Mouse (Mus musculus) embryonic facial prominence, embryonic 10.5 days (tissue): ENCODE measurements at regions not wholly inside any gene's neighbourhood (a gene's known extent, or its start where the extent isn't known, plus 50 kb on each side); places are given as distances from the start of the nearest gene placed in this dataset.

Experiments
- DNase-seq: peaks from one replicate; pipeline ENCODE4 v3.0.0-alpha.2; 2017; ENCODE audit warnings: low spot score
- H3K27ac ChIP-seq: fragments of 300-500 bp; sonication (generic); replicated peaks from 2 replicates; pipeline ENCODE4 v1.5.1; 2016; ENCODE audit warnings: mild to moderate bottlenecking
- H3K27me3 ChIP-seq: fragments of 300-500 bp; sonication (generic); replicated peaks from 2 replicates; pipeline ENCODE4 v1.6.1; 2016; ENCODE audit warnings: low read depth, mild to moderate bottlenecking; ENCODE audit not compliant: poor library complexity, severe bottlenecking
- H3K36me3 ChIP-seq: fragments of 300-500 bp; sonication (generic); replicated peaks from 2 replicates; pipeline ENCODE4 v1.6.1; 2016; ENCODE audit warnings: mild to moderate bottlenecking, moderate library complexity
- H3K4me1 ChIP-seq: fragments of 300-500 bp; sonication (generic); 2 replicates; pipeline ENCODE4 v1.6.1; 2016
- H3K4me3 ChIP-seq: fragments of 300-500 bp; sonication (generic); 2 replicates; pipeline ENCODE4 v1.5.1; 2016; ENCODE audit warnings: mild to moderate bottlenecking, moderate library complexity
- H3K9me3 ChIP-seq: fragments of 300-500 bp; sonication (generic); 2 replicates; pipeline ENCODE4 v1.6.1; 2016; ENCODE audit warnings: mild to moderate bottlenecking
- WGBS: fragments of 180-500 bp; shearing (Covaris S2); methylation state at CpG from one replicate; pipeline ENCODE4 v1.1.7; 2016; 5-methylcytosine and 5-hydroxymethylcytosine counted together

DNA sequence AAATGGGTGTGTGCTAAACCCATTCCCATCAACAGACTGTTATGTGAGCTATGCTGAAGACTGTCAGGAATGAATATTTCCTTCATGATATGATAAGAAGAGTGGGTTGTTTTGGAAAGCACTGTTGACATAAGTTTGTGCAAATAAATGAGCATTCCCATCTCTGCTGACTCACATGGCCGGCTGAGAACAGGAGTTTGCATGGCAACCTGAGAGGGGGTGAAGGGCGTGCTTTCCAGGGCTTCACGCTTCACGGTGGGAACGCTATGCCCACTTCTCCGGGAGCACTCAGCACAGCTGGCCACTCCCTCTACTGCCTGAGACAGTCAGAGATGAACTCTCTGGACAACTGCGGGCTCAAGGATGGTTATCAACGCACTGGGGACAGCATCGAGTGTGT lies 348.9 kb upstream of the Slc24a5 start:
- H3K4me3 ChIP-seq = no peak overlapping the region
- no peaks in the 10 kb centered on the region for H3K9me3 ChIP-seq
- no peak for DNase-seq
- no peak overlapping the region for H3K27ac ChIP-seq
- peaks cover 4% of the 10 kb centered on the region; the same call in 1 of the 2 replicates for H3K4me1 ChIP-seq
- no peaks in the 10 kb centered on the region for H3K36me3 ChIP-seq
- 83% methylated on average over 9 of the region's 9 CpGs for WGBS
- no peaks in the 10 kb centered on the region for H3K27me3 ChIP-seq

DNA sequence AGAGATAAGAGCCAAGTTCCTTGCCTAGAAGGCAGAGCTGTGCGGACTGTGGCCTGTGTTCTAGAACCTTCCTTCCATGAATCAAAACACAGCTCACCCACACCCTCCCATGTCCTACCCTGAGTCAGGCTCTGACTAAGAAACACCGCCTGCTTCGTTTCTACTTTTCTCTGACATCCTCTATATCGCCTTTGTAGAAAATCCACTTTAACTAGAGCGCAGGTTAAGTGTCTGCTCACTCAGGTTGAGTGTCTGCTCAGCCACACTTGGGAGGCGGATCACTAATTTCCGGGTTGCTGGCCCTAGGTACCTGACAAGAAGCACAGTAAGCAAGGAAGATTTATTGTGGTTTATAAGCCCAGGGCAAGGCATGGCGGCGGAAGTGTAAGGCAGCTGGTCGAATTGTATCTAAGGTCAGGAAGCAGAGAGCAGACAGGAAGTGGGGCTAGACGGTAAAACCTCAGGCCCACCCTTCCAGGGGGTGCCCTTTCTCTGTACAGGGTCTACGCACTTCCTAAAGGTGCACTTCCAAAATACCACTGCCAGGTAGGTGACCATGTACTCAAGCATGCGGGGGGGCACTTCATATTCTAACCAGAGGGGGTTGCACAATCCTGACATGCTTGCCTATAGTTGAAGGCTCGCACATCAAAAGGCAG lies 348.0 kb upstream of the Slc24a5 start:
- Histone ChIP-seq H3K4me1 (peaks cover 4% of the 10 kb centered on the region; the same call in 1 of the 2 replicates), H3K27me3 (no peaks in the 10 kb centered on the region), H3K9me3 (no peaks in the 10 kb centered on the region), H3K4me3 (no peak overlapping the region), H3K27ac (no peak overlapping the region), H3K36me3 (no peaks in the 10 kb centered on the region)
- 77% methylated on average over 14 of the region's 14 CpGs for WGBS
- no peak for DNase-seq

DNA sequence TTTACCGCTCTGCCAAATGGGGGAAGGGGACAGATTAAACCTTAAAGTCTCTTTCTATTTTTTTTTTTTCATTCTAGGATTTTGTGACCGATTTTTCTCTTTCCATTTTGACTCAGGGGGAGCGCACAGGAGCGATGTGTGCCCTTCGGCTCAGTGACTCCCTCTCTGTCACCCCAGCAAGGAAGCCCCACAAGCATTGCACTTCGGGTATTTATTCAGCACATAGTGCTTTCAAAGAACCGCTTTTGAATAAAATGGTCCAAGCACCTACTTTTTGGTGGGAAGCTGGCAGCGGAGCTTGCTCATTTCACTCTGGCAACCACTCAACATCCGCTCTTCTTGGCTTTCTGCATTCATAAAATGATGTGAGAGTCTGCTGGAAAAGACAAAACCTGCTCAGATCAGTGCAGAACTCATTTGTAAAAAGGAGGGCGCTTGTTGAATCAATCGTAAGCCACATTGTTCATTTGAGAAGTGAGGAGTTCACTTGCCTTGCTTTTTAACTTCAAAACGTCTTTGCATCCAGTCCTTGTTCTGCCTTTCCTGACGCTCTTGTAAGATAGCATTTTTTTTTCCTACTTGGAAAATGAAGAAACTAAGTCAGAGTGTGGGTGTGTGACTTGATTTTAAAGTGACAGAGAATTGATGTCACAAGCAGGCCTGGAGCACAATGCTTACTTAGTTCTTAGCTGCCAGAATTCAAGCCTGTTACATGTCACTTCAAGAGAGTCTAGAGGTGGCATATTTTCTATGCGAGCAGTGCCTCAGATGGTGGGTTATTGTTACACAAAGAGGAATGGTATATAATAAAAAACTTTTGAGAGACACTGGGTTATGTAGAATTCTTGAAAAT lies 347.1 kb upstream of the Slc24a5 start:
- Histone ChIP-seq H3K4me1 (peaks cover 4% of the 10 kb centered on the region; the same call in 1 of the 2 replicates), H3K27me3 (no peaks in the 10 kb centered on the region), H3K9me3 (no peaks in the 10 kb centered on the region), H3K27ac (no peak overlapping the region), H3K4me3 (no peak overlapping the region), H3K36me3 (no peaks in the 10 kb centered on the region)
- DNase-seq = no peak
- WGBS = 82% methylated on average over 14 of the region's 14 CpGs

DNA sequence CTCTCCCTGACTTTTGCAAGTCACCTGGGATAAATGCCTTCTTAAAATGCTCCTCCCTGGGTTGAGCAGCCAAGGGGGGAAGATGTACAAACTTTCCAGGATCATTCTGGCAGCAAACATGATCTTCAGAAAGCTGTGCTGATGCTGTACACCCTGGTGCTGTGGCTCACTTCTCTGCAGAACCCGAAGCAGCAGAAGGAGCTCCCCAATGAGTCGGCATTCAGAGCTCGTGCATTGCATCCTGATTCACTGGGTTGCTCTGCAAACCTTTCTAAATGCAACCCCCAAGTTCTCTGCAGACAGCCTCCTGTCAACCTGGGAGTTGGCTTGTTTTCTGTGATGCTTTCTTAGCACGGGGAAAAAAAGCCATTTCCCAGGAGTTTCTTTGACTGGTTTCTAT lies 343.8 kb upstream of the Slc24a5 start:
- H3K36me3 ChIP-seq = no peaks in the 10 kb centered on the region
- H3K9me3 ChIP-seq = no peaks in the 10 kb centered on the region
- no peak for DNase-seq
- H3K27ac ChIP-seq = no peak overlapping the region
- 71% methylated on average over 4 of the region's 4 CpGs for WGBS
- H3K27me3 ChIP-seq = no peaks in the 10 kb centered on the region
- H3K4me1 ChIP-seq = peaks cover 4% of the 10 kb centered on the region; the same call in 1 of the 2 replicates
- H3K4me3 ChIP-seq = no peak overlapping the region

DNA sequence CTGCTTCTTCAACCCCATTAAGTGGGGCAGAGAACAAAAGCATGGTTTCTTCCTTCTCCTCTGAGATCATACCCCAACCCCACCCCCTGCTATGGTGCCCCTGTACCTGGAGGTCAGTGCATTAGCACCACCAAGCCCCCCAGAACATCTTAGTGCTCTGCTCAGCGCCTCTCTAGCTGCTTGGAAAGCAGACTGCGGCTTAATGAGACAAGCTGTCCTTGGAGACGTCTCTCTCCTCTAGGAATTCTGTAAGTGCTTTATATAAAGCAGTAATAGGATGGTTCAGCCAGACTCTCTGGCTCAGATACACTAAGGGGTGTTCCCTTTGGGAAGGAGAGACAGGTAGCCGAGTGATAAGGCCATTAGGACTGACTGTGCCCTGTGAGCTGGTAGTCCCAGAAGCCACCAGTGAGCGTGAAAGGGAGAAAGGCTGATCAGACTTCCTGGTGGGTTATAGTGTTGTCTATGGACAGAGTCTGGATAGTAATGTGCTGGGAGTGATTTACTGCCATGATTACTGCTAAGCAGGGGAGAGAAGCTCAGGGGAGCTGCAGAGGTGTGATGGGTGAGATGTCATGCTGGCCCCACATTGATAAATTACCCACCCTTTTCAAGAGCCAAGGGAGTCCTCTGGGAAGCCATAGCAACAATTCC lies 343.0 kb upstream of the Slc24a5 start:
- Histone ChIP-seq H3K27ac (no peak overlapping the region), H3K4me3 (no peak overlapping the region), H3K27me3 (no peaks in the 10 kb centered on the region), H3K36me3 (no peaks in the 10 kb centered on the region), H3K9me3 (no peaks in the 10 kb centered on the region), H3K4me1 (peaks cover 3% of the 10 kb centered on the region; the same call in 1 of the 2 replicates)
- 77% methylated on average over 5 of the region's 5 CpGs for WGBS
- no peak for DNase-seq

DNA sequence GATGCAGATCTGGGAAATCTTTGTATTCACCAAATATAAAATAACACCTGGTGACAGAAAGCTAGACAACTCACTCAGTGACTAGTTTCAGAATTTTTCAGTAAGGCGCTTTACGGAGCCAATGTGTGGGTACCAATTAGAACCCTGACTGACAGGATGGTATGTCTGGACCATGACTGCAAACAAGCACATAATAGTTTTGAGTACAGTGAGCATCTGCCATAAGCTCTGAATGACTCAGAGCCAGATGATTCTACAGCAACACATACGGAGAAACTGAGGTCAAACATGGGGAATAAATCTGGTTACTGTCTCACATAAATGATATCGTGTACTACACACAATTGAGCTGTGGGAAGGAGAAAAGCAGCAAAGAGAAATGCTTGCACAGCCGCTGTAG lies 339.9 kb upstream of the Slc24a5 start:
- no peaks in the 10 kb centered on the region for H3K36me3 ChIP-seq
- no peak for DNase-seq
- H3K4me3 ChIP-seq = no peak overlapping the region
- H3K27me3 ChIP-seq = no peaks in the 10 kb centered on the region
- no peaks in the 10 kb centered on the region for H3K9me3 ChIP-seq
- WGBS = 90% methylated on average over 5 of the region's 5 CpGs
- no peaks in the 10 kb centered on the region for H3K4me1 ChIP-seq
- H3K27ac ChIP-seq = no peak overlapping the region

DNA sequence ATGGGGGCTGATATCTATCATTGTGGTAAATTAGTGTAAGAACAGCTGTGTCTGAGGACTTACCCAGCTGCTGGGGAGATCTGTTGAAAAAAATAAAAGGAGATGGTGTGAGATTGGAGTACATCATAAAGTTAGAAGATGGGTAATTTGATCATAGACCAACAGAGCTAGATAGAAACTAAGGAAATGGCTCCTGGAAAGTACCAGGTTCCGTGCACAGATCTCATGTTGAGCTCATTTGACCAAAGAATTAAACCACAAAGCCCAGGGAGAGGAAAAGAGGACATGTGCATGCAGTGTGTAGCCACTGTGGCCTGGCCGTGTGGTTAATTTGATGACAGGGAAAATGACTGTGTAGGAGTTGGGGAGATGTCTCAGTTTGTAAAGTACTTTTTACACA lies 335.3 kb upstream of the Slc24a5 start:
- Histone ChIP-seq H3K27me3 (no peaks in the 10 kb centered on the region), H3K4me3 (no peak overlapping the region), H3K27ac (no peak overlapping the region), H3K9me3 (no peaks in the 10 kb centered on the region), H3K4me1 (no peaks in the 10 kb centered on the region), H3K36me3 (no peaks in the 10 kb centered on the region)
- WGBS = 83% methylated on average over 2 of the region's 2 CpGs
- DNase-seq = no peak

DNA sequence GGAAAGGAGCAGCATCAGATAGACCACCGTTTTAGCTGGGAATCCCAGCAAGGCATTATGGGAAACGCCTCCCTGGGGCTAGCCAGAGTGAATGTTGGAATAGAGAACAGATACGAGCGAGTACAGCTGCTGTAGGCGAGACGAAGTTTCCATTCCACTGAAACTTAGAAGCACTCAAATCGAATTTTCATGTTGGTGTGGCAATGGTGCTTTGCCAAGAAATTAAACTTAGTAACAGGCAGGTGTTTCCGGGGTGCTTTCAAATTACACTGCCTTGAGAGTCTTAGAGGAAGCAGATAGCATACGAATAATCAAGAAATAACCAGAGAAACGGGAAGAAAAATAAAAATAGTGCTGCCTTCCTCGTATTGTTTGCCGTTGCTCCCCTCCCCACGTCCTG lies 327.1 kb upstream of the Slc24a5 start:
- Histone ChIP-seq H3K36me3 (no peaks in the 10 kb centered on the region), H3K9me3 (no peaks in the 10 kb centered on the region), H3K27me3 (no peaks in the 10 kb centered on the region), H3K27ac (no peak overlapping the region), H3K4me3 (no peak overlapping the region), H3K4me1 (peaks cover 19% of the 10 kb centered on the region)
- DNase-seq = no peak
- WGBS = 55% methylated on average over 13 of the region's 13 CpGs

GRCm38 (mm10) chr2:124742964-124743363 lies 325.0 kb upstream of the Slc24a5 start:
- WGBS = 82% methylated on average over 2 of the region's 2 CpGs
- no peaks in the 10 kb centered on the region for H3K9me3 ChIP-seq
- H3K4me3 ChIP-seq = no peak overlapping the region
- H3K36me3 ChIP-seq = no peaks in the 10 kb centered on the region
- DNase-seq = no peak
- H3K4me1 ChIP-seq = peaks cover 19% of the 10 kb centered on the region
- no peak overlapping the region for H3K27ac ChIP-seq
- no peaks in the 10 kb centered on the region for H3K27me3 ChIP-seq

DNA sequence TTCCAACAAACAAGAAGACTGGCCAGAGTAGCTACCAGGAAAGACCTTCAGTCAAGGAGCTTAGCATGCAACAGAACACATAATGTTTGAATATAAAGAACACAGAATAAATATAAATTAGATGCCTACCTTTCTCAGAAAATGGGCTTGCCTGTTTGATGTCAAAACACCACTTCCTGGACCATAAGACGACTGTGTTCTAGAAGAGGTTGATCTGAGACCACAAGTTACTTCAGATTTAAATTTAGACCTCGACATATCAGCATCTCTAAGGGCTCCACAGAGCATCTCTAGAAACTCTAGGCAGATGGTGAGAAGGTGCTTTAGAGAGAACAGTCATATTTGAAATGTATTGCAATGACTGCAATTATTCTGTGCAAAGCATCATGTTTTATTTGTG lies 322.9 kb upstream of the Slc24a5 start:
- Histone ChIP-seq H3K4me3 (no peak overlapping the region), H3K27ac (no peak overlapping the region), H3K4me1 (peaks cover 19% of the 10 kb centered on the region), H3K27me3 (no peaks in the 10 kb centered on the region), H3K9me3 (no peaks in the 10 kb centered on the region), H3K36me3 (no peaks in the 10 kb centered on the region)
- 85% methylated on average over 2 of the region's 2 CpGs for WGBS
- no peak for DNase-seq

DNA sequence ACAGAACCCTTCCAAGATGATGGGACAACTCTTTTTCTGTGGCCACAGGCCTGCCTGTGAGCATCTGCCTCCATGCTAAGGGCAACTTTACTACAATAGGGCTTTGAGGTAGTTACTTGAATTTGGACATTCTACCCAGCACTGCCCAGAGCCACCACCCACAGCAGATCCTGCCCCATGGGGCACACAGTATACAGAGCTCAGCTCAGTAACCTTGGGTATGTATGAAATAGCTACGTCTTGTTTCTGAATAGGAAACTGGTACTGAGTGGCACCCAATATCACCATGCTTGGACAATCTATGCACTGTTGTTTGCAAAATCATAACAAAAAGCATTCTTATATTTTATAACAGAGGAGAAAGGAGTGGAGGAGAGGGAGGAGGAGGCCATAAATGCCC lies 320.8 kb upstream of the Slc24a5 start:
- H3K4me1 ChIP-seq = peaks cover 3% of the 10 kb centered on the region
- 0 out of 2 replicates have a peak, but pooled peaks cover 2% of the 10 kb centered on the region for H3K9me3 ChIP-seq
- no peaks in the 10 kb centered on the region for H3K36me3 ChIP-seq
- no peak overlapping the region for H3K27ac ChIP-seq
- H3K27me3 ChIP-seq = no peaks in the 10 kb centered on the region
- DNase-seq = no peak
- H3K4me3 ChIP-seq = no peak overlapping the region
- WGBS = 92% methylated on average over 1 of the region's 1 CpGs

DNA sequence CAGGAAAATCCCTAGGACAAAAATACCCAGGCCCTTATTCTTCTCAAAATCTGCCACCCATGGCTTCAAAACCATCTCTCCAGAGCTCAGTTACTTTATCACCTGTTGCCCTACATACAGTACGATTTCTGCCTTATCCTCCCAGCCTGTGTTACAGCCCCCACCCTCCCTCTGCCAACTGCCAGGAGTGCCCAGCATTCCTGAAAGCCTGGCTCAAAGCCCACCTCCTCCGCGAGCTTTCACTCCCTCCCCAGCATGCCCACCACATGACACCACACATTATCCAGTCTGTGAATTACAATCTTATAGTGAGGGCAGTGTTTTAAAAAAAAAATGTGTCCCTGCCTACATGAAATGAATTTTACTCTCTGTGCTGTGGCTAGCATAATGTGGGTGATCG lies 320.3 kb upstream of the Slc24a5 start:
- H3K36me3 ChIP-seq = no peaks in the 10 kb centered on the region
- peaks cover 3% of the 10 kb centered on the region for H3K4me1 ChIP-seq
- H3K4me3 ChIP-seq = no peak overlapping the region
- H3K27me3 ChIP-seq = no peaks in the 10 kb centered on the region
- no peak for DNase-seq
- 0 out of 2 replicates have a peak, but pooled peaks cover 2% of the 10 kb centered on the region for H3K9me3 ChIP-seq
- no peak overlapping the region for H3K27ac ChIP-seq
- WGBS = 91% methylated on average over 4 of the region's 4 CpGs
